Mouse (Mus musculus) forebrain, embryonic 11.5 days (tissue): ENCODE measurements around the gene P4ha1. TPM values are rescaled to one million over a fixed set of nuclear protein-coding genes. Genes with fewer than 3 reads are reported as not detected.
"Not testable (repeated sequence)": the region's sequence is repeated elsewhere in the genome, so short reads cannot be mapped to it uniquely, and the experiment has no call there.

Experiments
- ATAC-seq: fragments of 200-750 bp; cut with Nextera tagmentation; replicated peaks from 2 replicates; pipeline ENCODE4 v1.8.0; 2017; ENCODE audit warnings: moderate TSS enrichment; ENCODE audit not compliant: low FRiP score
- DNase-seq: peaks from one replicate; pipeline ENCODE4 v3.0.0-alpha.2; 2017; ENCODE audit warnings: low spot score
- H3K27ac ChIP-seq: fragments of 300-500 bp; sonication (generic); 2 replicates; pipeline ENCODE4 v1.5.1; 2014; ENCODE audit warnings: low read depth, low read length
- H3K27me3 ChIP-seq: fragments of 300-500 bp; sonication (generic); 2 replicates; pipeline ENCODE4 v1.6.1; 2014; ENCODE audit warnings: mild to moderate bottlenecking, low read length, mixed read lengths; ENCODE audit not compliant: control insufficient read depth, insufficient read depth
- H3K36me3 ChIP-seq: fragments of 300-500 bp; sonication (generic); 2 replicates; pipeline ENCODE4 v1.6.1; 2014; ENCODE audit warnings: mild to moderate bottlenecking, low read length, moderate library complexity, mixed read lengths; ENCODE audit not compliant: control insufficient read depth, insufficient read depth
- H3K4me1 ChIP-seq: fragments of 300-500 bp; sonication (generic); replicated peaks from 2 replicates; pipeline ENCODE4 v1.6.1; 2014; ENCODE audit warnings: low read length, mixed read lengths; ENCODE audit not compliant: control insufficient read depth, insufficient read depth
- H3K4me2 ChIP-seq: fragments of 300-500 bp; sonication (generic); 2 replicates; pipeline ENCODE4 v1.6.1; 2014; ENCODE audit warnings: low read depth, mild to moderate bottlenecking, low read length, moderate library complexity, mixed read lengths; ENCODE audit not compliant: severe bottlenecking
- H3K4me3 ChIP-seq: fragments of 300-500 bp; sonication (generic); 2 replicates; pipeline ENCODE4 v1.5.1; 2014; ENCODE audit warnings: low read depth, low read length
- H3K9ac ChIP-seq: fragments of 300-500 bp; sonication (generic); 2 replicates; pipeline ENCODE4 v1.6.1; 2014; ENCODE audit warnings: low read length
- H3K9me3 ChIP-seq: fragments of 300-500 bp; sonication (generic); 2 replicates; pipeline ENCODE4 v1.6.1; 2016; ENCODE audit warnings: low read length, mixed read lengths; ENCODE audit not compliant: control insufficient read depth
- WGBS: fragments of 180-500 bp; shearing (Covaris S2); extraction: QIAGEN DNeasy Blood & Tissue Kit; methylation state at CpG from one replicate; pipeline ENCODE4 v1.1.7; 2014; 5-methylcytosine and 5-hydroxymethylcytosine counted together
- polyA plus RNA-seq: library from polyadenylated mRNA; unstranded; fragments of >200 nt; fragmentation: Nextera tagmentation; extraction: Ambion mirVana; gene quantifications from 2 replicates; pipeline ENCODE4 v1.2.1, GENCODE M21; 2014

P4ha1 gene
- polyA plus RNA-seq, 1 experiment from 2014 or later: 46.1 TPM

- Histone ChIP-seq H3K27me3 (no peaks in the 10 kb centered on the region), H3K4me3 (no peak overlapping the region), H3K36me3 (no peaks in the 10 kb centered on the region), H3K4me2 (no peak overlapping the region), H3K27ac (no peak overlapping the region), H3K9ac (no peak overlapping the region), H3K9me3 (no peaks in the 10 kb centered on the region), H3K4me1 (no peaks in the 10 kb centered on the region)
- DNase-seq (peak; percentile 60), ATAC-seq (no peak)
- WGBS: 54% methylated on average over 8 of the region's 8 CpGs
Measured at GRCm38 (mm10) chr10:59289062-59289461, 34.0 kb upstream of the P4ha1 start.

GRCm38 (mm10) chr10:59291536-59291935 lies 31.6 kb upstream of the P4ha1 start:
- WGBS: 54% methylated on average over 3 of the region's 3 CpGs
- H3K9ac ChIP-seq: no peak overlapping the region; the same call in 1 of the 2 replicates
- no peaks in the 10 kb centered on the region for H3K27me3 ChIP-seq
- no peak overlapping the region for H3K4me2 ChIP-seq
- ATAC-seq: no peak
- H3K4me1 ChIP-seq: no peaks in the 10 kb centered on the region
- H3K4me3 ChIP-seq: no peak overlapping the region
- no peak for DNase-seq
- H3K36me3 ChIP-seq: no peaks in the 10 kb centered on the region
- no peak overlapping the region for H3K27ac ChIP-seq
- no peaks in the 10 kb centered on the region for H3K9me3 ChIP-seq

GRCm38 (mm10) chr10:59292079-59292478 lies 31.0 kb upstream of the P4ha1 start:
- DNase-seq (no peak), ATAC-seq (no peak)
- 82% methylated on average over 7 of the region's 7 CpGs for WGBS
- no peaks in the 10 kb centered on the region for H3K4me1 ChIP-seq
- no peak overlapping the region for H3K27ac ChIP-seq
- no peak overlapping the region for H3K4me3 ChIP-seq
- no peak overlapping the region for H3K4me2 ChIP-seq
- no peaks in the 10 kb centered on the region for H3K27me3 ChIP-seq
- H3K36me3 ChIP-seq: no peaks in the 10 kb centered on the region
- no peaks in the 10 kb centered on the region for H3K9me3 ChIP-seq
- no peak overlapping the region for H3K9ac ChIP-seq

- Histone ChIP-seq H3K4me2 (no peak overlapping the region), H3K9ac (no peak overlapping the region), H3K4me3 (no peak overlapping the region), H3K27me3 (no peaks in the 10 kb centered on the region), H3K4me1 (no peaks in the 10 kb centered on the region), H3K36me3 (no peaks in the 10 kb centered on the region), H3K27ac (no peak overlapping the region), H3K9me3 (no peaks in the 10 kb centered on the region)
- peak; percentile 82 for DNase-seq
- peak; percentile 62; the same call in 1 of the 2 replicates for ATAC-seq
- WGBS: 33% methylated on average over 4 of the region's 4 CpGs
Measured at GRCm38 (mm10) chr10:59292558-59292957, 30.5 kb upstream of the P4ha1 start.

- H3K9ac ChIP-seq: no peak overlapping the region
- no peaks in the 10 kb centered on the region for H3K36me3 ChIP-seq
- no peak overlapping the region for H3K4me3 ChIP-seq
- no peaks in the 10 kb centered on the region for H3K9me3 ChIP-seq
- H3K27me3 ChIP-seq: no peaks in the 10 kb centered on the region
- DNase-seq: peak; percentile 85
- H3K4me2 ChIP-seq: no peak overlapping the region
- no peaks in the 10 kb centered on the region for H3K4me1 ChIP-seq
- ATAC-seq: no peak
- WGBS: 75% methylated on average over 8 of the region's 8 CpGs
- H3K27ac ChIP-seq: no peak overlapping the region
Measured at GRCm38 (mm10) chr10:59295241-59295811, 27.8 kb upstream of the P4ha1 start.

GRCm38 (mm10) chr10:59296261-59296660 lies 26.8 kb upstream of the P4ha1 start:
- H3K9me3 ChIP-seq: no peaks in the 10 kb centered on the region
- DNase-seq (peak; percentile 88), ATAC-seq (peak; percentile 72)
- no peaks in the 10 kb centered on the region for H3K36me3 ChIP-seq
- no peaks in the 10 kb centered on the region for H3K27me3 ChIP-seq
- no peak overlapping the region for H3K27ac ChIP-seq
- WGBS: 34% methylated on average over 5 of the region's 5 CpGs
- no peak overlapping the region for H3K9ac ChIP-seq
- H3K4me2 ChIP-seq: no peak overlapping the region
- H3K4me1 ChIP-seq: no peaks in the 10 kb centered on the region
- no peak overlapping the region for H3K4me3 ChIP-seq

GRCm38 (mm10) chr10:59302671-59303070 lies 20.4 kb upstream of the P4ha1 start:
- H3K36me3 ChIP-seq, H3K4me3 ChIP-seq, H3K27me3 ChIP-seq, H3K9me3 ChIP-seq, H3K4me1 ChIP-seq, H3K27ac ChIP-seq, ATAC-seq, DNase-seq, H3K9ac ChIP-seq, H3K4me2 ChIP-seq: not testable (repeated sequence)
- WGBS: 91% methylated on average over 12 of the region's 12 CpGs

GRCm38 (mm10) chr10:59308993-59309715 lies 13.9 kb upstream of the P4ha1 start:
- Histone ChIP-seq H3K4me1 (no peaks in the 10 kb centered on the region), H3K4me2 (no peak overlapping the region)
- no peak for DNase-seq

GRCm38 (mm10) chr10:59310124-59310523 lies 13.0 kb upstream of the P4ha1 start:
- Histone ChIP-seq H3K36me3 (no peaks in the 10 kb centered on the region), H3K4me3 (no peak overlapping the region), H3K9ac (no peak overlapping the region), H3K4me1 (no peaks in the 10 kb centered on the region), H3K27me3 (no peaks in the 10 kb centered on the region), H3K27ac (no peak overlapping the region), H3K9me3 (no peaks in the 10 kb centered on the region), H3K4me2 (no peak overlapping the region)
- WGBS: 56% methylated on average over 2 of the region's 2 CpGs
- DNase-seq (no peak), ATAC-seq (no peak)

More at GRCm38 (mm10) chr10:59308993-59309715, 13.9 kb upstream of the P4ha1 start:
- Histone ChIP-seq H3K4me3 (no peak overlapping the region), H3K27ac (no peak overlapping the region), H3K27me3 (no peaks in the 10 kb centered on the region), H3K36me3 (no peaks in the 10 kb centered on the region), H3K9ac (no peak overlapping the region), H3K9me3 (no peaks in the 10 kb centered on the region)
- no peak for ATAC-seq
- WGBS: 63% methylated on average over 3 of the region's 3 CpGs
